Mouse (Mus musculus) E14TG2a.4 (cell line): ENCODE results near the gene Chgb.

Source experiments
- H3K27me3 ChIP-seq: 2 replicates; pipeline ENCODE4 v1.6.1; 2014; ENCODE audit warnings: low read length, control low read depth; ENCODE audit not compliant: insufficient read depth
- H3K36me3 ChIP-seq: 2 replicates; pipeline ENCODE4 v1.6.1; 2014; ENCODE audit warnings: low read length, control low read depth; ENCODE audit not compliant: insufficient read depth
- H3K4me1 ChIP-seq: replicated peaks from 2 replicates; pipeline ENCODE4 v1.6.1; 2014; ENCODE audit warnings: low read depth, low read length, control low read depth
- H3K4me3 ChIP-seq: replicated peaks from 2 replicates; pipeline ENCODE4 v1.5.1; 2014; ENCODE audit warnings: mild to moderate bottlenecking, low read length
- H3K9me3 ChIP-seq: 2 replicates; pipeline ENCODE4 v1.6.1; 2014; ENCODE audit warnings: low read length, control low read depth
- CTCF ChIP-seq: conservative IDR thresholded peaks from 2 replicates; pipeline ENCODE4 v1.5.1; 2014; ENCODE audit warnings: low read length
- NANOG ChIP-seq: IDR thresholded peaks from 2 replicates; pipeline ENCODE4 v1.6.1; 2014; ENCODE audit warnings: borderline replicate concordance, low read length, mixed read lengths
- POU5F1 ChIP-seq: IDR thresholded peaks from 2 replicates; pipeline ENCODE4 v1.6.1; 2014; ENCODE audit warnings: low read length, borderline replicate concordance

The Chgb gene

DNA sequence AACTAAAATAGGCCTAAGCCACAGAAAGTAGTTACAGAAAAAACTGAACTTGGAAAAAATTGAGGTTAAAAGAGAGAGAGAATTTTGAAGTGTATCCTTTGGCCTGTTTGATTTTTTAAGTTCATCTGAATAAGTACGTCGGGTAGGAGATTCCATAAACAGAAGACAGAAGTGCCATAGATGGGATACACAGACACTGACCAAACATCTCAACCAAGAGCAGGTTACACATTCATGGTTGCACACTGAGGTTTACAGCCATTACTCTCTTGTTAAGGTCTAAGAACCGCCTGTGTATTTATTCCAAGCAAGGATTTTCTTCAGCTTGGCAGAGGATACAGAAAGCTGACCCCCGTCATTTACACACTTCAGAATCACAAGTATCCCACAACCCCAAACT lies at the start of gene Chgb:
TSS of gene Chgb (plus strand) at position 301 of the 400 bp plus-strand sequence.
- TF ChIP-seq POU5F1, result no peak
- no peak for TF ChIP-seq NANOG
- no peak for TF ChIP-seq CTCF
- Histone ChIP-seq H3K36me3 (no peaks in the 10 kb centered on the region), H3K4me3 (peak within 1 kb of the TSS; percentile 88), H3K4me1 (peaks cover 7% of the 10 kb centered on the region), H3K27me3 (peaks cover 15% of the 10 kb centered on the region), H3K9me3 (no peaks in the 10 kb centered on the region)

DNA sequence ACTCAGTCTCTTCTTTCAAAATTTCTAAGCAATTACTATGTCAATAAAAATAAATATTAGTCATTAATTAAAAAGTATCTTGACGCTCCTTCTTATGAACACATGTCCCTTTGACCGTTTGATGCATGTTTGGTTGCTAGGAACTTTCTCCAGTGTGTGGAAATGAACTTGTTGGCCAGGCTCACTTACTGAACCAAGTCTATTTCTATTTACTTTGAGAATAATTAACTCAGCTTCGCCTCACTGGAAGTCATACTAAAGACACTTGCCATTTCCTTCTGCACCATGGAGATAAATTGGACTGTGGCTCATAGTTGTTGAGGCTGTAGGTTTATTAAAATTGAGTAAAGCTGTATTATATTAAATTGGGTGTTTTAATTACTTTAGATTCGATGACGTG lies 48.1 kb upstream of the Chgb start:
- no peak for TF ChIP-seq NANOG
- no peak for TF ChIP-seq CTCF
- no peak for TF ChIP-seq POU5F1
- Histone ChIP-seq H3K36me3 (no peaks in the 10 kb centered on the region), H3K27me3 (no peaks in the 10 kb centered on the region), H3K4me3 (no peak overlapping the region), H3K4me1 (peaks cover 12% of the 10 kb centered on the region), H3K9me3 (no peaks in the 10 kb centered on the region)

DNA sequence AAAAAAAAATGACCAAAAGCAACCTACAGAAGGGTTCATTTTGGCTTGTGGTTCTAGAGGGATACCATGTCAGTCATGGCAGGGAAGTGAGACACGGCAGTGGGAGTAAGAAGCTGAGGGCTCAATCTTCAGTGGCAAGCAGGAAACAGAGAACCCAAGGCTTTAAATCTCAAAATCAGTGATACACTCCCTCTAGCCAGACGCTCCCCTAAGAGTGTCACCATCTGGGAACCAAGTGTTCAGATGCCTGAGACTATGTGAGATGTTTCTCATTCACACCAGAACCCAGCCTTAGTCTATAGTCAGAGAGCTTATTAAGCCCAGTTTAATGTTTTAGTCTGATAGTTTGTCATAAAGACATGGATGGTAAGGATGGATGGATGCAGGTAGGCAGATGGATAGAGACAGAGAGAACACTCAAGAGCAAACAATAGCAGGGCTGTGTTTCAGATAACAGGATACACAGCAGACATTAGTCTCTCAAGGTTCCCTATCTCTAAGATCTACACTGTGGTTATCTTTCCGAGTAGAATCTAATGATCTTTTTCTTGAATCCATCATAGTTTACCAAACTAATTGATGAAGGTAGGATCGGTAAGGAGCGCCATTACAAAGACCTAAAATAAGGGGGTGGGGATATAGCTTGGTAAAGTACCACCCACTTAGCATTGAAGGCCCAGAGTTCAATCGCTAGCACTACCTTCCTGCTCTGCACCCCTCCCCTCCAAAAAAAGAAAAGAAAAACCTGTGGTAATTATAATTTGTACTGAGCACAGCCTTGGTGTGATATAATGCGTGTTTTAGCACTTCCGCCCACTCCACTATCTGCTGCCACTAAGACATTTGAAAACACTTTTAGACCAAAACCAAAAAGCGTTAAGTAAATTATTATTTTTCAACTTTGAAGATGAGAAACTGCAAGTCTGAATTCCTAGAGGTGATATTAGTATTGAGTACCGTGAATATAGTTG lies 47.2 kb upstream of the Chgb start:
- Histone ChIP-seq H3K27me3 (no peaks in the 10 kb centered on the region), H3K4me1 (peaks cover 20% of the 10 kb centered on the region), H3K9me3 (no peaks in the 10 kb centered on the region), H3K4me3 (no peak overlapping the region), H3K36me3 (no peaks in the 10 kb centered on the region)
- TF ChIP-seq POU5F1 (no peak), CTCF (no peak), NANOG (no peak)

DNA sequence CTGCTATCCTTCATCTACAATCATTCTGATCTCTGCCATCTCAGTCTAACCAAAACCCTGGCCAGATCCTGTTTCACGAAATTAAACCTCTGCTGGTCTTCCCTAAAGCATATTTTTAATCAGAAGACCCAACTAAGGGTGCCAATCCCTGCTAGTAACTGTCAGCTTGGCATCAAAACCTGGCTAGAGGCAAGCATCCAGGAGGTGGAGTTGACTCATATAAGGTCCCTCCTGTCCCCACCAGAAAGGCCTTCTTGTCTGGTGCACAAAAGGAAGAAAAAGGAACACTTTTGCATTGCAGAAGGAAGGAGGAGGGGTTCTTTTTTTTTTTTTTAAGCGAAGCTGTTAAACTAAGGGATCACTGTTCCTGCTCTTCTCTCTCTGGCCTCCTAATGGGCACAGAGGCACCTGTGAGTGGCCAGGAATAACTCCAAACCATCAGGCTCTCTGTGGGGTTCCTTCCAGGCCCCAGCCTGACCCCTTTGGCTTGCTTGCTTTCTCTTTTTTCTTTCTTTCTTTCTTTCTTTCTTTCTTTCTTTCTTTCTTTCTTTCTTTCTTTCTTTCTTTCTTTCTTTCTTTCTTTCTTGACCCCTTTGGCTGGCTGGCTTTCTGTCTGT lies 42.2 kb upstream of the Chgb start:
- no peak overlapping the region for H3K4me3 ChIP-seq
- no peaks in the 10 kb centered on the region for H3K36me3 ChIP-seq
- H3K4me1 ChIP-seq, result peaks cover 16% of the 10 kb centered on the region
- no peaks in the 10 kb centered on the region for H3K9me3 ChIP-seq
- TF ChIP-seq CTCF (no peak), NANOG (no peak), POU5F1 (no peak)
- H3K27me3 ChIP-seq, result no peaks in the 10 kb centered on the region

- no peaks in the 10 kb centered on the region for H3K36me3 ChIP-seq
- H3K4me3 ChIP-seq, result no peak overlapping the region
- H3K27me3 ChIP-seq, result no peaks in the 10 kb centered on the region
- peaks cover 16% of the 10 kb centered on the region for H3K4me1 ChIP-seq
- no peaks in the 10 kb centered on the region for H3K9me3 ChIP-seq
- TF ChIP-seq NANOG (no peak), CTCF (no peak), POU5F1 (no peak)
These were observed 39.2 kb upstream of the Chgb start for GRCm38 (mm10) chr2:132741862-132742347.

DNA sequence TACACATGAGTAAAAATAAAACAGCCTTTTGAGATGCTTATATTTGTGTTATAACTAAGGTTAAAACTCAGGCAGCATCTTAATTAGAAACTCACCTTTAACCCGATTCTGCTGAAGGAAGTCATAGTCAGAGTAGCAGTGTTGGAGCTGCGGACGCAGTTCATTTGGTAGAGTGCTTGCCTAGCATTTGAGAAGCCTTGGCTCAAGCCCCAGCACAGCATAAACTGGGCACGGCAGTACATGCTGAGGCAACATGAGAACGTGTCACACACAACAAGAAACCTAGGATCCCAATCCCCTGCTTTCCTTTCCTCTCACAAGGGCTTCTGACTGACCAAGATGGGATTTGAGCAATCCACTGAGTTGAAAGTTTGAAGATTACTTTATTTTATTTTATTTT lies 36.2 kb upstream of the Chgb start:
- TF ChIP-seq CTCF (no peak), POU5F1 (no peak)
- no peaks in the 10 kb centered on the region for H3K27me3 ChIP-seq
- H3K9me3 ChIP-seq, result no peaks in the 10 kb centered on the region
- H3K36me3 ChIP-seq, result no peaks in the 10 kb centered on the region
- no peak overlapping the region for H3K4me3 ChIP-seq
- peaks cover 6% of the 10 kb centered on the region for H3K4me1 ChIP-seq

- no peaks in the 10 kb centered on the region for H3K27me3 ChIP-seq
- no peaks in the 10 kb centered on the region for H3K9me3 ChIP-seq
- H3K4me3 ChIP-seq, result no peak overlapping the region
- H3K4me1 ChIP-seq, result peaks cover 7% of the 10 kb centered on the region
- H3K36me3 ChIP-seq, result 0 out of 2 replicates have a peak, but pooled peaks cover 7% of the 10 kb centered on the region
- TF ChIP-seq CTCF, result no peak
- TF ChIP-seq NANOG, result no peak
- no peak for TF ChIP-seq POU5F1
These were observed 35.0 kb upstream of the Chgb start for GRCm38 (mm10) chr2:132746108-132746507.

DNA sequence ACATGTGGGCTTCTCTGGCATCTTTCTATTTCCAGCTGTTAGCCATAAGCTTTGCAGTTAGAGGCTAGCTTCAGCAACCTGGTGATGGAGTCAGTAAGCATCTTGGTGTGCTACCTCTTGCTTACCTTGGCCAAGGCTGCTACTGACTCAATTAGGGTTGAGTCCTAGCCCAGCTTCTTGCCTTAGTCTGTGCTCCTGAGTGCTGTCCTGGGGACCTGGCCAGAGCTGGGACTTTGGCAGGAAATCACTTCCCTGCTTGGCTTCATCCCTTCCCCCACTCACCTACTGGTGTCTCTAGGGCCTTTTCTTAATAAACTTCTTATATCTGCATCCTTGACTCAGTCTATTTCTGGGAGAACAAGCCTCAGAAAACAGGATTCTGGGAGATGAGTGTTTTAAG lies 30.4 kb upstream of the Chgb start:
- no peaks in the 10 kb centered on the region for H3K9me3 ChIP-seq
- H3K4me3 ChIP-seq, result no peak overlapping the region
- H3K4me1 ChIP-seq, result peaks cover 11% of the 10 kb centered on the region
- H3K27me3 ChIP-seq, result no peaks in the 10 kb centered on the region
- TF ChIP-seq NANOG (no peak), CTCF (no peak), POU5F1 (no peak)
- H3K36me3 ChIP-seq, result 0 out of 2 replicates have a peak, but pooled peaks cover 7% of the 10 kb centered on the region
